Comparison of ENCODE assay signal across 8 mouse cellular contexts in the genomic region with DNA sequence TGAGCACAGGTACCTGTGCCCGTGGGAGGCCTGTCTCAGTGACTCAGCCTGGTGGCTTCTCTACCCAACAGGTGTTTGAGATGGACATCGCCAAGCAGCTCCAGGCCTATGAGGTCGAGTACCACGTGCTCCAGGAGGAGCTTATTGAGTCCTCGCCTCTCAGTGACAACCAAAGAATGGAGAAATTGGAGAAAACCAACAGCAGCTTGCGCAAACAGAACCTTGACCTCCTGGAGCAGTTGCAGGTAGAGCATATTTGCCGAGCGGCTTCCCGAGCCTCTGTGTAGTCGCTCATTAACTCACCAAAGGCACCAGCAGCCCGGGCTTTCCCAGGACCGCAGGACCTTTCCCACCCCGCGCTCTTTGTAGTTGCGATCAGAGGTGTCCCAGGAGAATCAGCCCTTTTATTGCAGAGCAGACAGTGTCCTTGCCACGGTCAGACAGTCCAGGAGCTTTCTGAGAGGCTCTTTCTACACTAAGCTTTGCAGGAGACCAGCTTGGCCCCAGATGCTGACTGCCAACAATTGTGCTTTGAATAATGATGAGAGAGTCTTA.
DNase-seq lines count a peak whose midpoint lies in the region; ATAC-seq and TF ChIP-seq lines count a peak whose summit lies in the region.

No protein-coding gene starts in this region.

- intact Hi-C loops in heart, postnatal 10 days (cut with DNase I): no loop called here
- intact Hi-C loops in heart, postnatal 14 days (cut with DNase I): no loop called here

- H3K9me3 ChIP-seq in heart, embryonic 12.5 days (replicated peaks): no peaks in the 10 kb centered on the region
- no peaks in the 10 kb centered on the region for H3K9me3 ChIP-seq in hindbrain, embryonic 16.5 days (ENCODE audit: control insufficient read depth, low read length)
- no peaks in the 10 kb centered on the region for H3K9me3 ChIP-seq in liver, embryonic 12.5 days (replicated peaks)

- no peak for ATAC-seq in heart, embryonic 12.5 days (ENCODE audit: insufficient number of reproducible peaks, low FRiP score)
- peak; percentile 52 for ATAC-seq in hindbrain, embryonic 16.5 days
- peak; percentile 78 for ATAC-seq in liver, embryonic 12.5 days
- no peak for ATAC-seq in inflammation-experienced regulatory T-cells, adult 6 months

- no peak overlapping the region for H3K4me3 ChIP-seq in heart, embryonic 12.5 days
- no peak overlapping the region for H3K4me3 ChIP-seq in hindbrain, embryonic 16.5 days (ENCODE audit: low read length)
- H3K4me3 ChIP-seq in liver, embryonic 12.5 days: no peak overlapping the region
- no peak overlapping the region for H3K4me3 ChIP-seq in olfactory bulb, adult 2 months (ENCODE audit: insufficient read depth, low read depth, low read length)

- no peak overlapping the region for H3K9ac ChIP-seq in heart, embryonic 12.5 days
- no peak overlapping the region; the same call in 1 of the 2 replicates for H3K9ac ChIP-seq in hindbrain, embryonic 16.5 days (ENCODE audit: low read depth, low read length)
- no peak overlapping the region for H3K9ac ChIP-seq in liver, embryonic 12.5 days

- TF ChIP-seq CTCF in olfactory bulb, adult 2 months (IDR thresholded peaks at IDR 0.05; ENCODE audit: insufficient read depth, low read depth, low read length): no peak

- peak overlapping the region; percentile 30; the same call in 1 of the 2 replicates for H3K27ac ChIP-seq in heart, embryonic 12.5 days (ENCODE audit: poor library complexity, severe bottlenecking)
- H3K27ac ChIP-seq in hindbrain, embryonic 16.5 days (ENCODE audit: low read depth, low read length): no peak overlapping the region; the same call in 1 of the 2 replicates
- peak overlapping the region; percentile 67 for H3K27ac ChIP-seq in liver, embryonic 12.5 days
- H3K27ac ChIP-seq in olfactory bulb, adult 2 months (ENCODE audit: insufficient read depth, low read depth, low read length): 0 out of 2 replicates have a peak overlapping the region, but pooled peaks have one; percentile 41

- peaks cover 50% of the 10 kb centered on the region for H3K36me3 ChIP-seq in heart, embryonic 12.5 days
- no peaks in the 10 kb centered on the region for H3K36me3 ChIP-seq in hindbrain, embryonic 16.5 days (ENCODE audit: control insufficient read depth, insufficient read depth, low read length)
- H3K36me3 ChIP-seq in liver, embryonic 12.5 days: peaks cover 31% of the 10 kb centered on the region

- H3K4me2 ChIP-seq in heart, embryonic 12.5 days: no peak overlapping the region
- H3K4me2 ChIP-seq in hindbrain, embryonic 16.5 days (ENCODE audit: low read length): no peak overlapping the region
- no peak overlapping the region for H3K4me2 ChIP-seq in liver, embryonic 12.5 days

- no peak for TF ChIP-seq POLR2A in olfactory bulb, adult 2 months (IDR thresholded peaks at IDR 0.05; ENCODE audit: insufficient read depth, low read depth, low read length)

- no peaks in the 10 kb centered on the region for H3K27me3 ChIP-seq in heart, embryonic 12.5 days (replicated peaks)
- H3K27me3 ChIP-seq in hindbrain, embryonic 16.5 days (replicated peaks; ENCODE audit: control insufficient read depth, insufficient read depth, low read length): no peaks in the 10 kb centered on the region
- H3K27me3 ChIP-seq in liver, embryonic 12.5 days (replicated peaks): no peaks in the 10 kb centered on the region

- no peak for DNase-seq in heart, postnatal 10 days
- DNase-seq in heart, postnatal 14 days: no peak
- no peak for DNase-seq in adrenal gland, postnatal 25 days

- peaks cover 30% of the 10 kb centered on the region for H3K4me1 ChIP-seq in heart, embryonic 12.5 days (replicated peaks)
- H3K4me1 ChIP-seq in hindbrain, embryonic 16.5 days (ENCODE audit: control insufficient read depth, insufficient read depth, low read depth, low read length): peaks cover 14% of the 10 kb centered on the region
- H3K4me1 ChIP-seq in liver, embryonic 12.5 days: peaks cover 9% of the 10 kb centered on the region
- H3K4me1 ChIP-seq in olfactory bulb, adult 2 months (ENCODE audit: control insufficient read depth, insufficient read depth, low read length): peaks cover 23% of the 10 kb centered on the region

- WGBS in heart, embryonic 12.5 days: 87% methylated on average over 16 of the region's 16 CpGs
- 52% methylated on average over 16 of the region's 16 CpGs for WGBS in hindbrain, embryonic 16.5 days
- 82% methylated on average over 16 of the region's 16 CpGs for WGBS in liver, embryonic 12.5 days (ENCODE audit: insufficient replicate concordance)
- 78% methylated on average over 16 of the region's 16 CpGs for WGBS in olfactory bulb, adult 2 months

Comparison
In these comparisons a context has a peak if more than half of its experiments do, and no peak if none do; other contexts are left out.
1. ATAC-seq: peak in hindbrain, embryonic 16.5 days (single experiment) and liver, embryonic 12.5 days (single experiment); none in heart, embryonic 12.5 days (single experiment) and inflammation-experienced regulatory T-cells, adult 6 months (single experiment).